Mouse (Mus musculus) gastrocnemius, adult 18-20 months (tissue): ENCODE data around the gene Nipbl. TPM values are rescaled to one million over a fixed set of nuclear protein-coding genes. Genes with fewer than 3 reads are reported as not detected.
"Not testable (repeated sequence)": the region's sequence is repeated elsewhere in the genome, so short reads cannot be mapped to it uniquely, and the experiment has no call there.

ENCODE experiments used
- DNase-seq: peaks from one replicate; pipeline ENCODE4 v3.0.0; 2021; ENCODE audit warnings: low spot score
- total RNA-seq, 2 experiments: library from RNA; stranded (reverse); gene quantifications; 2 replicates each; pipeline ENCODE4 v1.2.3; 2021

Nipbl gene
- total RNA-seq, 2 experiments from 2014 or later, result 19.3 to 22.3 TPM

- no peak for DNase-seq
Observed at GRCm38 (mm10) chr15:8302944-8303343, 141.3 kb downstream of the Nipbl start.

GRCm38 (mm10) chr15:8294150-8294549, 150.1 kb downstream of the Nipbl start:
- DNase-seq, result no peak

- no peak for DNase-seq
Observed at GRCm38 (mm10) chr15:8291251-8291650, 153.0 kb downstream of the Nipbl start.

- no peak for DNase-seq
Observed at GRCm38 (mm10) chr15:8282155-8282554, 162.1 kb downstream of the Nipbl start.

GRCm38 (mm10) chr15:8281701-8282100, 162.6 kb downstream of the Nipbl start:
- no peak for DNase-seq

- DNase-seq, result peak; percentile 28
Observed at GRCm38 (mm10) chr15:8279929-8280610, 164.2 kb downstream of the Nipbl start.

- no peak for DNase-seq
Observed at GRCm38 (mm10) chr15:8279320-8279779, 164.9 kb downstream of the Nipbl start.

- not testable (repeated sequence) for DNase-seq
Observed at GRCm38 (mm10) chr15:8277916-8278315, 166.3 kb downstream of the Nipbl start.

- no peak for DNase-seq
Observed at GRCm38 (mm10) chr15:8271952-8272351, 172.3 kb downstream of the Nipbl start.

GRCm38 (mm10) chr15:8268231-8268630, 176.0 kb downstream of the Nipbl start:
- no peak for DNase-seq

- no peak for DNase-seq
Observed at GRCm38 (mm10) chr15:8267211-8267610, 177.1 kb downstream of the Nipbl start.

- no peak for DNase-seq
Observed at GRCm38 (mm10) chr15:8265946-8266345, 178.3 kb downstream of the Nipbl start.

Other genes starting within 250 kb of the Nipbl start
- not detected for gene Gm2310, start 75.5 kb upstream of the Nipbl start, total RNA-seq